Mouse (Mus musculus): ENCODE results near the gene Gjb2.
A peak's percentile ranks its signal among the peaks of the same experiment; 100 is the strongest.

The Gjb2 gene

GRCm38 (mm10) chr14:57066053-57066452 lies 38.4 kb downstream of the Gjb2 start:
- no peak for DNase-seq (ENCODE audit: low spot score)

- peak; percentile 31 for DNase-seq (ENCODE audit: low spot score)
Observed at GRCm38 (mm10) chr14:57060052-57060451, 44.5 kb downstream of the Gjb2 start.

GRCm38 (mm10) chr14:57057563-57058321 lies 46.8 kb downstream of the Gjb2 start, which contains the start of gene Gja3:
Gene Gja3 (minus strand): TSS chr14:57058100.
- DNase-seq (ENCODE audit: low spot score): no peak

GRCm38 (mm10) chr14:57057204-57057562 lies 47.3 kb downstream of the Gjb2 start:
- DNase-seq (ENCODE audit: low spot score): no peak

- no peak for DNase-seq (ENCODE audit: low spot score)
Observed at GRCm38 (mm10) chr14:57052713-57053112, 51.8 kb downstream of the Gjb2 start.
